Mouse (Mus musculus) G1E-ER4 (cell line): ENCODE data around the gene 0610010K14Rik. TPM values are rescaled to one million over a fixed set of nuclear protein-coding genes. Genes with fewer than 3 reads are reported as not detected.

ENCODE experiments used
- GATA1 ChIP-seq: IDR thresholded peaks from one replicate; pipeline ENCODE4 v1.8.0; 2012; ENCODE audit warnings: low read length, inconsistent platforms
- polyA plus RNA-seq: library from polyadenylated mRNA; stranded (reverse); fragments of >175 nt; gene quantifications from 2 replicates; pipeline ENCODE4 v1.2.3, GENCODE M21; 2012

Gene 0610010K14Rik
- polyA plus RNA-seq, 1 experiment: 88.8 TPM

DNA sequence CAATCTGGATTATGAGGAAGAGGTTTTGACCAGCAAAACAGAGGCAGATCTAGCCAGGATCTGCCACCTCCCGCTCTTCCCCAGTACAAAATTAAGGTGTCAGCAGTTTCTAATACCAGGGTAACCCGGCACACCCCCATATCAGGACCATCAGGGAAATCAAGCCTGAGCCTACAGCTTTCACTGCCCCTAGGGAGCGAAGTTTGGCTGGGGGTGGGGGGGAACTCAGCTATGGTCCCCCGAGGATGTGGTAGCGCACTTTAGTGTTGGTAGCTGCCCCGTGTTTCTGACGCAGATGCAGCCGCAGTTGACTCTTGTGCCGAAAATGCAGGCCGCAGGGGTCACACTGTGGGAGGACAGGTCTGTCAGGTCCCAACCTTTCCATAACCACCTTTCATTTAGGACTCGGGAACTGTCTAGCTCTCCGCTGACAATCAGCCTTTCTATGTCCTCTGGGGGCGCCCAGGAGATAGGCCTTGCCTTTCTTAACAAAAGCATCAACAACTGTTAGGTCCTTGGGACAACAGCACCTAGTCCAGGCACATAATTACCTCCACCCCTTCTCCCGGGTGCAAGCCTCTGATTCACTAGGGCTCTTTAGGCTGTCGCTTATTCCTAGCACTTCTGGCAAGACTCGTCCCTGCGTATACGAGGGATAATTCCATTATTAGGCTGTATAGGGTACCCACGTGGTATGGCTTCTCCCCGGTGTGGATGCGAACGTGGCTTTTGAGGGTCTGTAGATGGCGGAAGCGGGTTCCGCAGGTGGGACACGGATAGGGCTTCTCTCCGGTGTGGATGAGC lies 11.7 kb downstream of the 0610010K14Rik start:
- TF ChIP-seq GATA1: no peak

DNA sequence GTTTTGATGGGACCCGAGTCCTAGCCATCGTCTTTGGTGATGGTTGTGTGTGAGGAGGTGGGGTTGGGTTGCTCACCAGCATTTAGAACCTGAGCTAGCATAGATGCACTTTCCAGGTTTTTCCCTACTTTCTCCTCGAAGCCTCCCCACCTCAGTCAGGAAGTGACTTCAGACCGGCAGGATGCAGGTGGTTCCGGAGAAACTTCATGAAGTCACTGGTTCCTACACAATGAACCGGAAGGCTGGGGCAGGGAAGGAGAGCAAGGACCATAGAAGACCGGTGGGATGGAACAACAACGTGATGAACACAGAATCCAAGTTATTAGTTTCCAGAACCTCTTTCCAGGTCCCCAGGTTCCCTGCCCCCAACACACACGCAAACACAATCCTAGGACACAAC lies 14.0 kb downstream of the 0610010K14Rik start:
- TF ChIP-seq GATA1: no peak

DNA sequence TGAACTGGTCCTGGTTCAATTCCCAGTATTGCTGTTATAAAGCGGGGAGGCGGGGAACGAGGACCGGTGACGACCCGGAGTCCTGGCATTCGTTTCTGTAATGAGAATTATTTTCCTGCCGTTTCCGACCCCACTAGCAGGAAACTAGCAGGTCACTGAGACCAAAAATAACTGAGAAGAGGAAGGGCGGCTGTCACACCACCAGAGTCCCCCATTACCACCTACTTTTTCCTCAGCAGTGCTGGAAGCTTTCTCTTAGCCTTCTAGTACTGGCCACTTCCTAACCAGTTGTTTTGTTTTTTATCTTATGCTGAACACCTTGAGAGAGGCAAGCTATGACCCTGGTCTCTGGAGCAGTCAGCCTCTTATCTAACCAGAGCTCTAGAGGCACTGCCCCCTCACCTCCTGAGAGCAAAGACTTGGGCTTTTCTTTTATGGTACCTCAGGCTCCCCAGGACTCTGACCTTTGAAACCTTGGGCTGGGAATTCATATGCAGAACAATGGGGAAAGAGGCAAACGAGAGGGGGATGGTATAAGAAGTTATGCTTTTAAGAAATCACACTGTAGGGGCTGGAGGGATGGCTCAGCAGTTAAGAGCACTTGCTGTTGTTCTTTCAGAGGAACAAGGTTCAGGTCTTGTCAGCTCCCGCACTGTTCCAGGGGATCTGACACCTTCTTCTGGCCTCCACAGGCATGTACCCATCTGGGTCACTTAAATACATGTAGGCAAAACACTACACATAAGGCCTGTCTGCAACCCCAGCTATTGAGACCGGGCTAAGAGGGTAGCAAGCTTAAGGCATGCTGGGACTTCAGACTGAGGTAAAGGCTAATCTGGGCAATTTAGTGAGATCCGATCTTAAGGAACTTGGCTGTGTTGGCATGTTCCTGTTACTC lies 15.9 kb downstream of the 0610010K14Rik start:
- no peak for TF ChIP-seq GATA1

DNA sequence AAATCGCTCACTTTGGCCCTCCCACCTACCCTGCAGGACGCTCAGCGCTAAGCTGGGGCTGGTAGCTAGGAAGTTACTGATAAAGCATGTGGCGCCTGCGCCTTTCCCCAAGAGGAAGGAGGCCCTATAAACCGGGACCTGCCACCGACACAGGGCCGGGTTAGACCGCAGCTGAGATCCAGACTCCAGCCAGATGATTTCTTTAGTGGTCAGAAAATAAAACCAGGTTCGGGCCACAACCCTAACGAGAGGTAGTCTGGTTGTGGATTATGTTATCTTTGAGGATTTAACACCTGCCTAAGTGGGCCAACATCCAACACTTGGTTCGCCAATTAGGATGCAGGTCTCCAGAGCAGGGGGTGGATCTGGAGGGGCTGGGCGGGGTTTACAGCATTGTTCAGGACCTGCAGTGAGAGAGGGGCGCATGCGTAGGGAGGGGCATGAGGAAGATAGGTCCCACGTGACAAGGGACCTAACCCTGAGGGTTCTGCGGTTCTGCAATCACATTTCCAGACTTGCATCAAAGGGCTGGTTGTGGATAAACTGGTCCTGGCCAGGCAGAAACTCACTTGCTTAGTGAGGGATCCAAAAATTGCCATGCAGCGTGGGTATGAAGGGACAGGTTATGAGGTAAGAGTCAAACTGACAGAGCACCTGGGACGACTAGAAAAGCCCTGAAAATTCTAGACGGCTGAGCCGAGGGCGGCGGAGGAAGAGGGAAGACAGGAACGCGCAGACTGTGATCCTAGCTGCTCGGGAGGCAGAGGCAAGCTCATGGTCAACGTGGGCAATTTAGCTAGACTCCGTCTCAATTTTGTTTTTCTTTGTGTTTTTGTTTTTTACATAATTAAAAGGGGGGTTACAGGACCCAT lies 16.7 kb downstream of the 0610010K14Rik start, which contains the start of gene Slc16a13:
Gene Slc16a13 (minus strand): TSS at position 334 of the 872 bp plus-strand sequence.
- no peak for TF ChIP-seq GATA1

DNA sequence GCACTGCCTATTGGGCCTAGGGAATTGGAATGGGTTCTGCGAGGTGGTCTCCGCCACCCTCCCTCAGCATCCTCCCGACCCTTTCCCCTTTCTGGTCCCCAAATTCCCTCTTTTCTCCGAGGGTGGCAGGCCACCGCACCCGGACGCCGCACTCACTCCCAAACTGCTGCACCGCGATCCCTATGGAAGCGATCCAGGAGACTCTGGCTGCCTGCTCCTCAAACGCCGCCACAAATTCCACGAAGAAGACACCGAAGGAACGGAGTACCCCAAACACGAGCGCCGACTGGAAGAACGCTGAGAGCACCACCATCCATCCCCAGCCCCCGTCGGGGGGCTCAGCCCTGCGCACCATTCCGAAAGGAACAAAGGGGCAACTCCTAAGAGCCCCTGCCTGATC lies 17.4 kb downstream of the 0610010K14Rik start:
- TF ChIP-seq GATA1: no peak

DNA sequence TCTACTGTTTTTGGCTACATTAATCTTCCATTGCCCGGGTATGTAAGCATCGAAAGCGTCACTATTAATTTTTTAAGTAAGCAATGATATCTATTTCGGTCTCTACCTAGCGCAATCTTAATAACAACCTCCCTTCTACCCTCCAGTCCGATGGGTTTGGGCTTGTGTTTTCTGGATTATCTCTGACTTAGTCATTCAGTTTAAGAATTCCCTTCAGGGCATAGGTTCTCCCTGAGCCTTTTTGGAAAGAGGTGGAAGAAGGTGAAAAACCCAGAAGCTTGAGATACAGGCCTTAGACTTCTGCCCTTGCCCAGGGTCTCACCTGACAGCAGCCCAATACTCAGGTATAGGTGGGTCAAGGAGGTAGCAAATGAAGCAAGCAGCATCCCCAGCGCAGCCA lies 17.8 kb downstream of the 0610010K14Rik start:
- no peak for TF ChIP-seq GATA1

DNA sequence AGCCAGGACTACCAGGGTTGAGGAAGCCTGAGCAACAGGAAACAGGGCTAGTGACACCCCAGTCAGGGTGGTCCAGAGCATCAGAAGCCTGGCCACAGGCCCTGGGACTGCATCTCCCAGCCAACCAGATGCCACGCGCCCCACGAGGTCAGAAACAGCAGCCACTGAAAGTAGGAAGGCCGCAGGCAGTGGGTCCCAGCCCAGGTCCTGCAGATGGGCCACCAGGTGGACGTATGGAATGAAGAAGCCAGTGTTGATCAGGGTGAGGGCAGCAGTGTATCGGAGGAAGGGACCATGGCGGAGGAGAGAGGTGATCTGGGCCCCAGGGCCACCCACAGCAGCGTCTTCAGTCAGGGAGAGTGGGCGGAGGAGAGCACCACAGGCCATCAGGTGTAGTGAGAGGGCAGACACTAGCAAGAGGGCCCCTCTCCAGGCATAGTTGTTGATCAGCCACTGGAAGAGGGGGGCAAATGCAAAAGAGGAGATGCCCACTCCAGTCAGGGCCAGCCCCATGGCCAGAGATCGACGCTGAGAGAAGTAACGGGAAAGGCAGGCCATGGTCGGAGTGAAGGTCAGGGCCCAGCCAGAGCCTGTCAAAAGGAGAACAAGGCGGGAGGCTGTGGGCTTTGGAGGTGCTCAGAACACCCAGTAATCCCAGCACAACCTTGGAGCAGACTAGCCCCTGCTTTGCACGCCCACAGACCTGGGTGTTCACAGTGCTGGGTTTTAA lies 18.8 kb downstream of the 0610010K14Rik start:
- TF ChIP-seq GATA1: no peak

DNA sequence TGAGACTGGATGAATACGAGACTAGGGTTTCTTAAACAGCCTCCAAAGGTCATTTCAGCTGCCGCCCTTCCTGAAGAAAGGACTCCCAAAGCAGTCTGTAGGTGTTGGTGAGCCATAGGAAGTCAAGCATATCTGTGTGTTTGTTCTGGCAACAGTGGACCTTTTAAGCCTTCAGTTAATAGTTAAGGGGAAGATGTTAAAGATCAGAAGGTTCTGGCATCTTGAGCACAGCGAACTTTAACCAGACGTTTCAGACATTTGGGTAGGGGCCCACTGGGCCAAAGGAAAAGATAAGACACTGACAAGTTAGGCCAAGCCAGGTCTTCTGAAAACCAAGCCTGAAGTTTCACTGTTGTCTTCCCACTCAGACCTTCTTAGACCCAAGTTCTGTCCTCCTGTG lies 19.7 kb downstream of the 0610010K14Rik start:
- TF ChIP-seq GATA1: no peak

DNA sequence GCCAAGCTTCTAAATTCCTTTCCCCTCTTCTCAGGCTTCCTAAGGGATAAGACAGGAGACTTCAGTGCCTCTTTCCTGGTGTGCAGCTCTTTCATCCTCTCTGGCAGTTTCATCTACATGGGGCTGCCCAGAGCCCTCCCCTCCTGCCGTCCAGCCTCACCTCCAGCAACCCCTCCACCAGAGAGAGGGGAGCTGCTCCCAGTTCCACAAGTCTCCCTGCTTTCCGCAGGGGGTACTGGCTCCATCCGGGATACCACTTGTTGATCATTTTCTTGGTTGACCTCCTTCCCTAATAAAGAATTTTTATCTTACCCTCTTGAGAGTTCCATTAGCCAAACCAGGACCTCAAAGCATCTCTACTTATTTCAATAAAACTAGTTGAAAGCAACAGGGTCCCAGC lies 21.6 kb downstream of the 0610010K14Rik start:
- TF ChIP-seq GATA1: no peak

DNA sequence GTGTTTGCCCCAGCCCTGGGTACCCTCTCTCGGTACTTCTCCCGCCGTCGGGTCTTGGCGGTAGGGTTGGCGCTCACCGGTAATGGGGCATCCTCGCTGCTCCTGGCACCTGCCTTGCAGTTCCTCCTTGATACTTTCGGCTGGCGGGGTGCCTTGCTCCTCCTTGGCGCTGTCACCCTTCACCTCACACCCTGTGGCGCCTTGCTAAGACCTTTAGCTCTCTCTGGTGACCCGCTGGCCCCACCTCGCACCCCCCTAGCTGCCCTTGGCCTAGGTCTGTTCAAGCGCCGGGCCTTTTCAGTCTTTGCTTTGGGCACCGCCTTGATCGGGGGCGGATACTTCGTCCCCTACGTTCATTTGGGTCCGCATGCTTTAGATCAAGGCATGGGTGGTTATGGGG lies 22.4 kb downstream of the 0610010K14Rik start:
- TF ChIP-seq GATA1: no peak

DNA sequence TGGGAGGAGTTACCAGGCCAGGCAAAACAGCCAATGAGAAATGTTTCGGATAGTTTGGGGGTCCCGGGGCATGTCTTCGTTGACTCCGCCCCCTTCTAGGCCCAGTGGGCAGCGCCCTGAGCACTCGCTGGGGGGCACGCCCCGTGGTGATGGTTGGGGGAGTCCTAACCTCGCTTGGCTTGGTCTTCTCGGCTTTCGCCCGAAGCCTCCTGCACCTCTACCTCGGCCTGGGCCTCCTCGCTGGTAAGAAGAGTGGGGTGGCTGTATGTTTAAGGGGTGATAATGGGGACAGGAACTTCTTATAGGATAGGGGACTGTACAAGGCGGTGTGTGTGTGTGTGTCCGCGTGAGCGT lies 22.9 kb downstream of the 0610010K14Rik start:
- TF ChIP-seq GATA1: no peak

DNA sequence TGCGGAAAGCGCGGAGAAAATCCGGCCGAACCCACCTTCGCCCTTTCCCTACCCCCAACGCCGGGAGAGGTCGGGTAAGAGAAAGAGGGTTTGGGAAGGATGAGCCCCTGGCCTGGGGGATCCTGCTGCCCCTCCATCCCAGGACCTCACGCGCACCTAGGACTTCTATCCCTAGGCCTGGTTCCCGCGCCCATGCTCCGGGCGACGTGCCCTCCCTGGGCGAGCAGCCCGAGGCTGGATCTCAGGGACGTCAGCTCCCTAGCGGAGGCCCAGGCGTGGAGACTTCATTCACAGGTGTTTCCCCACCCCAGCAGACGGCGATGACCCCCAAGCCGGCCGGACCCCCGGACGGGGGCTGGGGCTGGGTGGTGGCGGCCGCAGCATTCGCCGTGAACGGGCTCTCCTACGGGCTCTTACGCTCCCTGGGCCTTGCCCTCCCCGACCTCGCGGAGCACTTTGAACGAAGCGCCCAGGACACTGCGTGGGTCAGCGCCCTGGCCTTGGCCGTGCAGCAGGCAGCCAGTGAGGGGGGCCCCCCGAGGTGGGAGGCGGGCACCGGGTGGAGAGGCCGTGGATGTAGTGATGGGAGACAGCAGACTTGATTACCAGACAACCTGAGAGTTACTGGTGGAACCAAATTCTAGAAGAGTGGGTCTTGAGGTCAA lies 23.4 kb downstream of the 0610010K14Rik start:
- TF ChIP-seq GATA1: no peak

DNA sequence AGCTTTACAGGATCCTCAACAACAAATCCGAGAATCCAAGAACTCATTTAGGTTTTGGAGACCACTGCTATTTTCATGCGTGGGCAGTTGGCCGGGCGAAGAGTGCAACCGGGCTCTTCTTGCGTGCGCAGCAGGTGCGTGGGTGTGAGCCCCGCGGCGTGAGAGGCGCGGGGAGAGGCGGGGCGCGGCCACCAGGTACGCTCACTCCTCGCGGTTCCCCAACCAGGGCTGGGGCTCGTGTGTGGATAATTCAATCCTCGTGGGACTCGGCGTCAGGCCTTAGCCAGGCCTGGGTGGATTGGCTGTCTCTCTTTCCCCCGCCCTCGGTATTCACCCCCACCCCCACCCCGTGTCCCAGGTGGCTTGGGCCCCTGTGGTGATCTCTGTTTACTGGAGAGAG lies 24.0 kb downstream of the 0610010K14Rik start:
- TF ChIP-seq GATA1: no peak

DNA sequence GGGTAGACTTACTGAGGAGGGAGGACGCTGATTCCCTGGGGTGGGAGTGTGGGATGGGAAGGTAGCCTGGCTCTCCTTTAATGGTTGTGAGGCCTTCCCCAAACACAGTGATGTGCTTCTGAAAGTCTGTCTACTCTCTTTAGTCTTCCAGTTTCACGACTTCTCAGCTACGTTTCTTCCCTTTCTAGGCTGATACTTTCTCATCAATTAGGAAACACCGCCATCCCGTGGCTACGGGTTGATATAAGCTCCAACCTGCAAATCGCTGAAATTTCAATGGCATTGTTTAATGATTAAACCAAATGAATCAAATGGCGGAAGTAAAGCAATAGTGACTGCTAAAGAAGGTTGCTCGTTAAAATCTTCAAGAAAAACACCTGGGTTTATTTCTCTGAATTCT lies 24.8 kb downstream of the 0610010K14Rik start:
- no peak for TF ChIP-seq GATA1
